Mouse (Mus musculus): ENCODE results near the gene Hes2.

Gene Hes2

GRCm38 (mm10) chr4:152131809-152132771 is 26.6 kb upstream of the Hes2 start:
- peak; percentile 54 for DNase-seq (ENCODE audit: low spot score)

GRCm38 (mm10) chr4:152132772-152133169 is 25.9 kb upstream of the Hes2 start:
- DNase-seq (ENCODE audit: low spot score): peak; percentile 77

DNA sequence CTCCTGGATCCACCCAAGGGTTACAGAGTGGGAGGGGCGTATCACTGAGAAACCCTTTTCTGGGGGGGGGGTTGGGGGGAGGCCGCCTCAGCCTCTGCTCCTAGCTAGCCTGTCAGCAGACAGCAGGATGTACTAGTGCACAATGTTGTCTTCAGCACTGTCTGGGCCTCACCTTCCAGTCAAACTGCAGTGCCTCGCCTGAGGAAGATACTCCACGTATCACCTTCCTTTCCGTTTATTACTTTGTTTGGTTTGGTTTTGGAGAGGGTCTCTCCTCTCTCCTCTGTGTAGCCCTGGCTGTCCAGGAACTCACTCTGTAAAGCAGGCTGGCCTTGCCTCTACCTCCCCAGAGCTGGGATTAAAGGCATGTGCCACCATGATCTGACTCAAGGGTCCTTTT is 25.5 kb upstream of the Hes2 start:
- DNase-seq (ENCODE audit: low spot score): no peak

DNA sequence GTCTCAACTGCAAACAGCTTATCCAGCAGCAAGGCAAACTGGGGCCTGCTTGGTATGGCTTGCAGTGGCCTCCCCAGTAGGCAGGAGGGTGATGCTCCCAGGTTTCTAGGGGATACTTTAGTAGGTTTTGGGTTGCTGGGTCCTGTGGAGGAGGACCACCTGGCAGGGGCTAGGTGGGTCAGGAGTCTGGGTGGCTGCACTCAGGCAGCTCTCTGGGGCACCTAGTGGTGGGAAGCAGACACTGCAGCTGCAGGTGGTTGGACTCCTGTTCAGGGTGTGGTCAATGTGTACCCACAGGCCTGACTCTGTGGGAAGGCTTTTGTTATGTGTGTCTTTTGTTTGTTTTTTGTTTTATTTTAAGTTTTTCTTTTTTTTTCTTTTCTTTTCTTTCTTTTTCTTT is 24.2 kb upstream of the Hes2 start:
- peak; percentile 61 for DNase-seq (ENCODE audit: low spot score)

DNA sequence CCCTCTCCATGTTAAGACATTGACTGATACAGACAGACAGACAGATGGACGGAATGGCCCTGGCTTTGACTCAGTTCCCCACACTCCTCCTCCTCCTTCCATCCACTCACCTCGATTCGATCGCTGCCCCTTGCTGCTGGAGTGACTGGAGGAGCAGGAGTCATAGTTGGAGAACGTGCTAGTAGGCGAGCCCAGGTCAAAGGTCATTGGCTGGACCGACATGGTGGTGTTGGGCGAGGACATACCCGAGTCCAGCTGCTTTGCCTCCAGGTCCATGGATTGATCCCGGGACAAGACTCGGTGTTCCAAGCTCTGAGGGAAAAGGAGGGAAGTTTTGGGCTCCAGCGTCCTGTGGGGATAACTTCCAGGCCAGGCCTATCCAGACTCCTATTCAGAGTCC is 23.3 kb upstream of the Hes2 start:
- DNase-seq (ENCODE audit: low spot score): peak; percentile 56

DNA sequence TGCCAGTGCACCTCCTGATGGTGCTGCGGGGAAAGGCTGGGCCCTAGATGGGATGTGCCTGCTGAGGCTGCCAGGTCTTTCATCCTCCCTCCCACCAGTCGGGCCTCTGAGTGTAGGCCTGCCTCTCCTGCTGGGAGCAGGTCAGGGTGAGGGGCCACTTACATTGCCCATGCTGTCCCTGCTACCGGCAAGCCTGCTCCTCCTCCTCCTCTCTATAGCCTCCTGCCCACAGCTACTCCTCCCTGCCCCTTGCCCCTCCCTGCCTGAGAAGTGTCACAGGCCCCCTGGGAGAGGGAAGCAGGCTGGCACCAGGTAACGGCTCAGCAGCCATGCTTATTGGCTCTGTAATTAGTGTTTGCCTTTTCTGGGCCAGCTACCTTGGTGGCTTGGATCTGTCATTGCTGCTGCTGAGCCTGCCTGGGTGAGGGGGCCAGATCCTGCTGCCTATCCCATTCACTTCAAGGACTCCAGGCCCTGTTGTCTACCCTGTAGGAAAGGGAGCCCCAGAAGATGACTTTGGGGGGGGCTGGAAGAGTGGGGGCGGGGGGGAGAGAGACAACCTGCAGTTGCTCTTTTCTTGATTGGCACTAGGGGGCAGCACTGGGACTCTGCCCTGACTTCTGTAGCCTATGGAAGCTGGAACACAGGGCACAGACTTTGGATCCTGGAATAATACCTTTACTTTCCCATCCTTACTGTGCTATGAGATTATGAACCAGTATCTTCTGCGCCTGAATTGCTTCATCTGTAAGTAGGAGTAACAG is 22.4 kb upstream of the Hes2 start:
- DNase-seq (ENCODE audit: low spot score): no peak

DNA sequence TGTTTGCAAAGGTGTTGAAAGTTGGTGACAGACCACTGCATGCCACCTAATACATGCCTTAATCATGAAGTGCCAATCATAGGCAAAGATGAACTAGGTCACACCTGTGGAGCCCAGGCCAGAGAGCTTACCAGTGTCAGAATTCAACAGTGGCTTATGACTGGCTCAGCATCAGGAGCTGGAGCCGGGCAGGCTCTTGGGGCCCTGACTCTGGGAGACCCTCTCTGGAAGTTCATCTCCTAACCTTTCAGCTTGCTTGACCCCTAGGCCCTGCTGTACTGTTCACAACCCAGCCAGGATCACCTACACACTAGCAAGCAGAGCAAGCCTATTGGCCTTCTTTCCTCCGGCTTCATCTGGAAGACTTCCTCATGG is 21.8 kb upstream of the Hes2 start:
- DNase-seq (ENCODE audit: low spot score): no peak

GRCm38 (mm10) chr4:152138497-152139260 is 20.0 kb upstream of the Hes2 start:
- DNase-seq (ENCODE audit: low spot score): peak; percentile 91

- DNase-seq (ENCODE audit: low spot score): no peak
These were observed 18.2 kb upstream of the Hes2 start for GRCm38 (mm10) chr4:152140441-152140840.

DNA sequence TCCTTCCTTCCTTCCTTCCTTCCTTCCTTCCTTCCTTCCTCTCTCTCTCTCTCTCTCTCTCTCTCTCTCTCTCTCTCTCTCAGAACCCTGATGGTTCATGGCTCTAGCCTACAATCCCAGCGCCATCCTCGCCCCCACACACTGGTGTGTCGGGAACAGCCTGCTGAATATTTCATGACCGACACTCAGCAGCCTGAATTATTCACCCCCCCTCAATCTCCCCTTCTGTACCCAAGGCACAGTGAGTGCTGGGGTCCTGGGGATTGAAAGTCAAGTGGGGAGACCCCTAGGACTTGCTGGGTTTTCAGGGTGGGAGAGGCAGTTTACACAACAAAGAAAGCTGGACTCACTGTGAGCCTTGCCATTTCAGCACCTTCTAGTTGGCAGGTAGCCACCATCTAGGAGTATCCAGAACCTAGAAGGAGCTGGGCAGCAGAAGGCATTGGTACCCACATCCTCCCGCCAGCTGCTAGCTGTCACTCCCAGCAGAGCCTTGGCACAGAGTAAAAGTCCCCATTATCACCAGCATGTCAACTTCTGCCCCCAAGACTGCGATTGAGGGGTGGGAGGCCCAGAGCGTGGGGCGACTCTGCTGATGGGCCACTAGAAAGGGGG is 17.0 kb upstream of the Hes2 start:
- no peak for DNase-seq (ENCODE audit: low spot score)

GRCm38 (mm10) chr4:152143632-152144031 is 15.0 kb upstream of the Hes2 start:
- DNase-seq (ENCODE audit: low spot score): no peak

DNA sequence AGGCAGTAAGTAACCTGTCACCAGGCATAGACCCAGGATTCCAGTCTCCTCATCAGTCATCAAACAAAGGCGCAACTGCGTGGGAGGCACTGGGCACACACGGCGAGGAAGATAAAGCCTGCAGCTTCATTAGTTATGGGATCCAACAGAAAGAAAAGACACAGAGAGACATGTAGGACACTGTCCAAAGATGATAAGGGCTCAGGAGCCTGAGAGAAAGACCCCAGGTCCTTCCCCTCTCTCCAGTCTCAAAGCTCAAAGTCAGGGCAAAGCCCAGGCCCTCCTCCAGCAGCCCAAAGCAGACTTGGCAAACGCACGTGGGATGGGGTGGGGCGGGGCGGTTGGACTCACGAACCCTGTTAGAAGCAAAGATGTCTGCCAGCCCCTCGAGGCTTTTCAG is 13.2 kb upstream of the Hes2 start:
- no peak for DNase-seq (ENCODE audit: low spot score)

GRCm38 (mm10) chr4:152146033-152146827 is 12.4 kb upstream of the Hes2 start:
- no peak for DNase-seq (ENCODE audit: low spot score)

GRCm38 (mm10) chr4:152150546-152150945 is 8.1 kb upstream of the Hes2 start:
- DNase-seq (ENCODE audit: low spot score): no peak

- DNase-seq (ENCODE audit: low spot score): no peak
These were observed 7.2 kb upstream of the Hes2 start for GRCm38 (mm10) chr4:152151451-152151965.

GRCm38 (mm10) chr4:152151966-152152544 is 6.6 kb upstream of the Hes2 start, which contains the start of gene Espn:
Gene Espn (minus strand): TSS chr4:152152371.
- peak; percentile 85 for DNase-seq (ENCODE audit: low spot score)

DNA sequence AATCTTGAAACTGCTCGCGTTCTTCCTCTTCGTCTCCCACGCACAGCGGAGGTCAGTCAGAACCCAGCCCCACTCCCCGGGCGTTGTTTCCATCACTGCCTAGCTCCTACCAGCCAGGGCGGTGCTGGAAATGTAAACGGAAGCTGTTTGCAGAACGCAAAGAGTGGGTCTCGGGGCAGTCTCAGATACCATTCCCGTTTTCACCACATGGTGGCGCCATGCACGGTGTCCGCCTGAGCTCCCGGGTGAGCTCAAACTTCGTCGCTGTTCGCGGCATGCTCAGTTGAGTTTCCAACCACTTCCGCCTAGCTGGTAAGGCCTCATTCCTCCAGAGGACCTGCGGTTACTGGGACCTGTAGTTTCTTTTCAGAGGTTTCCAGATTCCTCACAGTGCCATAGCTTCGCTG is 4.9 kb upstream of the Hes2 start:
- DNase-seq (ENCODE audit: low spot score): peak; percentile 73

DNA sequence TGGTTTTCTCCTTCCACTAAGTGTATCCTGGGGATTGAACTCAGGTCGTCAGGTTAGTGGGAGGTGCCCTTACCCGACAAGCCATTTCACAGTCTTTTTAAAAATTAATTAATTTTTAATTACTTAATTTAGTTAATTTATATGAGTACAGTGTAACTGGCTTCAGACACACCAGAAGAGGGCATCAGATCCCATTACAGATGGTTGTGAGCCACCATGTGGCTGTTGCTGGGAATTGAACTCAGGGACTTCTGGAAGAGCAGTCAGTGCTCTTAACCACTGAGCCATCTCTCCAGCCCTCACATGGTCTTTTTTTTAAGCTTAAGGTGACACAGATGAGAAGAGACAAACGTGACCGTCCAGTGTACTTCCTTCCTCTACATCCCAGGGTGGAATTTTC is 3.6 kb upstream of the Hes2 start:
- no peak for DNase-seq (ENCODE audit: low spot score)

GRCm38 (mm10) chr4:152157779-152158584 is 685 bp upstream of the Hes2 start:
- DNase-seq (ENCODE audit: low spot score): no peak

GRCm38 (mm10) chr4:152159285-152159678 is 615 bp downstream of the Hes2 start:
- DNase-seq (ENCODE audit: low spot score): no peak

Data from yolk sac, embryonic 10.5 days (tissue).